ENCODE assay signal across 20 mouse cellular contexts in genomic region chr8:124475690-124476089, GRCm38 (mm10). TPM values are rescaled to one million over a fixed set of nuclear protein-coding genes. Genes with fewer than 3 reads are reported as not detected.
"Had no signal": no experiment of that assay in that cellular context is flagged by ENCODE, and none has a peak within 500 bp of the region (broad histone marks: within the 10 kb centered on the region; RNA-seq: fewer than 3 reads in every experiment).

No protein-coding gene starts in this region.

- H3K9me3 ChIP-seq: midbrain, embryonic 10.5 days; midbrain, embryonic 12.5 days; neural tube, embryonic 13.5 days; neural tube, embryonic 15.5 days had no signal

- H3K36me3 ChIP-seq: midbrain, embryonic 10.5 days; midbrain, embryonic 12.5 days; neural tube, embryonic 13.5 days; neural tube, embryonic 15.5 days had no signal

- DNase-seq: lung, adult 18-20 months; lung, embryonic 14.5 days; lung, postnatal 10 days; lung, postnatal 4 days; midbrain, embryonic 14.5 days; retina, postnatal 1 day; right cerebral cortex, adult 18-20 months; right cerebral cortex, postnatal 25 days; right cerebral cortex, postnatal 4 days; spleen, adult 18-20 months; thymus, adult 18-20 months; thymus, postnatal 14 days; thymus, postnatal 36 days had no signal

- H3K9ac ChIP-seq: lung, embryonic 14.5 days; midbrain, embryonic 12.5 days; neural tube, embryonic 13.5 days; neural tube, embryonic 15.5 days had no signal

- H3K27me3 ChIP-seq: midbrain, embryonic 12.5 days; neural tube, embryonic 13.5 days; neural tube, embryonic 15.5 days had no signal

- H3K4me1 ChIP-seq: midbrain, embryonic 12.5 days; neural tube, embryonic 15.5 days had no signal

- ATAC-seq: midbrain, embryonic 16.5 days had no signal

- H3K27ac ChIP-seq: neural tube, embryonic 13.5 days; neural tube, embryonic 15.5 days had no signal

- H3K4me2 ChIP-seq: lung, embryonic 14.5 days; midbrain, embryonic 12.5 days; neural tube, embryonic 13.5 days; neural tube, embryonic 15.5 days had no signal

- H3K4me3 ChIP-seq: midbrain, embryonic 10.5 days; midbrain, embryonic 12.5 days; myocyte; neural tube, embryonic 13.5 days; neural tube, embryonic 15.5 days had no signal

RNA-seq across cellular contexts. Expression of gene Pgbd5, which starts 36.2 kb away (rescaled TPM):
- total RNA-seq: megakaryocyte-erythroid progenitor cell, adult 5-6 weeks had no signal
